Mouse (Mus musculus): ENCODE results near the gene Cfap97d2.

GRCm38 (mm10) chr8:13706918-13707317, 1.2 kb downstream of the Cfap97d2 start:
- TF ChIP-seq POLR2A (IDR thresholded peaks at IDR 0.05; ENCODE audit: insufficient read length, low read depth) (no peak), POLR2AphosphoS2 (IDR thresholded peaks at IDR 0.05; ENCODE audit: insufficient read length, low read depth) (no peak), TCF12 (IDR thresholded peaks at IDR 0.05; ENCODE audit: insufficient read depth, poor library complexity, severe bottlenecking) (no peak), REST (IDR thresholded peaks at IDR 0.05; ENCODE audit: insufficient read depth, insufficient read length) (no peak), MYOD1 (IDR thresholded peaks at IDR 0.05; ENCODE audit: control insufficient read depth in 1 of 3, insufficient read length in 2 of 3, low read depth in 2 of 3) (no peak), USF1 (IDR thresholded peaks at IDR 0.05; ENCODE audit: low read depth) (no peak), E2F4 (IDR thresholded peaks at IDR 0.05; ENCODE audit: insufficient read depth) (no peak), SRF (IDR thresholded peaks at IDR 0.05; ENCODE audit: control insufficient read depth, insufficient read length, low read depth) (no peak), MAX (IDR thresholded peaks at IDR 0.05; ENCODE audit: low read depth) (no peak), TCF3 (IDR thresholded peaks at IDR 0.05; ENCODE audit: insufficient read length, low read depth) (no peak), MYOG (IDR thresholded peaks at IDR 0.05; ENCODE audit: control insufficient read depth in 1 of 3, insufficient read depth in 1 of 3, insufficient read length in 2 of 3, low read depth in 2 of 3) (no peak)
